Mouse (Mus musculus) kidney, embryonic 14.5 days (tissue): ENCODE results near the gene Olfr1441. TPM values are rescaled to one million over a fixed set of nuclear protein-coding genes. Genes with fewer than 3 reads are reported as not detected.

Experiments used
- ATAC-seq: fragments of 200-750 bp; cut with Nextera tagmentation; 2 replicates; pipeline ENCODE4 v1.8.0; 2017; ENCODE audit warnings: moderate number of reproducible peaks, mild to moderate bottlenecking, moderate TSS enrichment, moderate library complexity; ENCODE audit not compliant: low FRiP score, low TSS enrichment
- H3K27ac ChIP-seq: fragments of 300-500 bp; sonication (generic); 2 replicates; pipeline ENCODE4 v1.5.1; 2014; ENCODE audit warnings: low read depth, mild to moderate bottlenecking, low read length, moderate library complexity, mixed read lengths
- H3K27me3 ChIP-seq: fragments of 300-500 bp; sonication (generic); 2 replicates; pipeline ENCODE4 v1.6.1; 2014; ENCODE audit warnings: mild to moderate bottlenecking, low read length; ENCODE audit not compliant: control insufficient read depth, insufficient read depth
- H3K36me3 ChIP-seq: fragments of 300-500 bp; sonication (generic); 2 replicates; pipeline ENCODE4 v1.6.1; 2014; ENCODE audit warnings: low read length, mixed read lengths; ENCODE audit not compliant: control insufficient read depth, insufficient read depth
- H3K4me1 ChIP-seq: fragments of 300-500 bp; sonication (generic); 2 replicates; pipeline ENCODE4 v1.6.1; 2014; ENCODE audit warnings: low read length, mixed read lengths; ENCODE audit not compliant: control insufficient read depth, insufficient read depth
- H3K4me2 ChIP-seq: fragments of 300-500 bp; sonication (generic); replicated peaks from 2 replicates; pipeline ENCODE4 v1.6.1; 2014; ENCODE audit warnings: low read depth, mild to moderate bottlenecking, low read length
- H3K4me3 ChIP-seq: fragments of 300-500 bp; sonication (generic); 2 replicates; pipeline ENCODE4 v1.5.1; 2014; ENCODE audit warnings: mild to moderate bottlenecking, low read length
- H3K9ac ChIP-seq: fragments of 300-500 bp; sonication (generic); 2 replicates; pipeline ENCODE4 v1.6.1; 2014; ENCODE audit warnings: low read depth, mild to moderate bottlenecking, low read length, moderate library complexity
- H3K9me3 ChIP-seq: fragments of 300-500 bp; sonication (generic); 2 replicates; pipeline ENCODE4 v1.6.1; 2016; ENCODE audit warnings: low read length; ENCODE audit not compliant: control insufficient read depth
- WGBS: fragments of 180-500 bp; shearing (Covaris S2); extraction: QIAGEN DNeasy Blood & Tissue Kit; methylation state at CpG from one replicate; pipeline ENCODE4 v1.1.7; 2014; 5-methylcytosine and 5-hydroxymethylcytosine counted together
- polyA plus RNA-seq: library from polyadenylated mRNA; unstranded; fragments of >200 nt; fragmentation: Nextera tagmentation; extraction: Ambion mirVana; gene quantifications from 2 replicates; pipeline ENCODE4 v1.2.1, GENCODE M21; 2014

The Olfr1441 gene
- polyA plus RNA-seq, 1 experiment from 2014 or later = not detected

DNA sequence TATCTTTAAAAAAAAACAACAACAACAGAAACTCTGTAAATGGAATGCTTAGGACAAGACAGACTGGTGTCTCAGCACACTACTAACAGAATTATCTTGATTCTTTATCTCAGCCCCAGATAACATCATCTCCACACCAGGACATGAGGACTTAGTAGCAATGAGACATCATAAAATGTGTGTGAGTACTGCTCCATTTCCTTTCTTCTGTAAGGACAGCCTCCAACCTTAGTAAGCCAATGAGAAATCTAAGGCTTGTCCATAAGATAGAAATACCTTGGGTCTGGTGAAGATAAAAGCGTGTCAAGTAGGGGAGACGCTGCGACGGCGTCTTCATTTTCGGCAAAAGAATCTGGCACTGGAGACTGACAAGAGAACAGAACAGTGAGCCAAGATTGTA is 10.4 kb downstream of the Olfr1441 start, which contains the start of gene Pfpl:
Gene Pfpl (plus strand): TSS at position 301 of the 400 bp plus-strand sequence.
- H3K4me1 ChIP-seq = no peaks in the 10 kb centered on the region
- no peak within 1 kb of the TSS for H3K4me3 ChIP-seq
- H3K27ac ChIP-seq = no peak within 1 kb of the TSS
- H3K36me3 ChIP-seq = no peaks in the 10 kb centered on the region
- no peak within 1 kb of the TSS for H3K4me2 ChIP-seq
- no peaks in the 10 kb centered on the region for H3K27me3 ChIP-seq
- 94% methylated on average over 6 of the region's 6 CpGs for WGBS
- ATAC-seq = no peak
- H3K9ac ChIP-seq = no peak within 1 kb of the TSS
- H3K9me3 ChIP-seq = no peaks in the 10 kb centered on the region

DNA sequence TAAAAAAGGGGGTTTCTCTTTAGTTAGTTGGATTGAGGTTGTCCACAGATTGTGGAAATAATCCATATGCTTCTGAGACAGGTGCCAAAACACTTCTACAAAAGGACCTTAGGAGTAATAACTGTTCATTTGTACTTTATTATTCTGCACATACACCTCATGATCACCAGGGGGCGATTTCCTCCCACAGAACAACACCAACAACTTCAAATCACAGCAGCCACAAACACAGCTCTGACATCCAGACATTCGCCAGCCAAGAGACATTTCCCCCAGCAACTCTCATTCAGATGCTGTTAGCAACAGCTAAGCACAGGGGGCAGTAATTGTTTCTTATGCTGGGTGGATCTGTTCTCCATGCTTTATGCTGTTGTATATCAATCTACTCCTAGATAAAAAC is 15.8 kb downstream of the Olfr1441 start:
- Histone ChIP-seq H3K4me3 (no peak overlapping the region), H3K4me2 (no peak overlapping the region), H3K9ac (no peak overlapping the region), H3K27ac (no peak overlapping the region), H3K9me3 (no peaks in the 10 kb centered on the region), H3K36me3 (no peaks in the 10 kb centered on the region), H3K27me3 (no peaks in the 10 kb centered on the region), H3K4me1 (no peaks in the 10 kb centered on the region)
- WGBS = 5% methylated on average over 2 of the region's 2 CpGs
- ATAC-seq = 0 out of 2 replicates have a peak, but pooled peaks have one; percentile 46

DNA sequence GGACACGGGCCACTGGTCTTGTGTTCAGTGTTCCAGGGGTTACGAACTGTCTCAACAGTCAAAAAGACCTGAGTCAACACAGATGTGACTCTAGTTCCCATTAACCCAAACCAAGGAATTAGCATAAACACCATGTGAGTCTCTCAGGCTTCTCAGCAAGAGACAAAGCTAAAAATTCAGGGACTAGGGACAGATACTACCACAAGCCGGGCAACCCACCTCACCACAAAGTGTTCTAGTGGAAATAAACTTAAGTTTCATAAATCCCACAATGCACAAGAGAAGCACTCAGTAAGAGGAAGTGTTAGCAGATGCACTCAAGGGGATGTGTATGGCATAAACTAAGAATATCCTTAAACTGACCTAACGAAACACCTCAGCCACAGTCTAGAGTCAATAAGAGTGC is 17.8 kb downstream of the Olfr1441 start:
- Histone ChIP-seq H3K27me3 (no peaks in the 10 kb centered on the region), H3K36me3 (no peaks in the 10 kb centered on the region), H3K9me3 (no peaks in the 10 kb centered on the region), H3K9ac (no peak overlapping the region), H3K4me1 (no peaks in the 10 kb centered on the region), H3K4me3 (no peak overlapping the region), H3K4me2 (no peak overlapping the region), H3K27ac (no peak overlapping the region)
- WGBS = 83% methylated on average over 4 of the region's 4 CpGs
- no peak for ATAC-seq

DNA sequence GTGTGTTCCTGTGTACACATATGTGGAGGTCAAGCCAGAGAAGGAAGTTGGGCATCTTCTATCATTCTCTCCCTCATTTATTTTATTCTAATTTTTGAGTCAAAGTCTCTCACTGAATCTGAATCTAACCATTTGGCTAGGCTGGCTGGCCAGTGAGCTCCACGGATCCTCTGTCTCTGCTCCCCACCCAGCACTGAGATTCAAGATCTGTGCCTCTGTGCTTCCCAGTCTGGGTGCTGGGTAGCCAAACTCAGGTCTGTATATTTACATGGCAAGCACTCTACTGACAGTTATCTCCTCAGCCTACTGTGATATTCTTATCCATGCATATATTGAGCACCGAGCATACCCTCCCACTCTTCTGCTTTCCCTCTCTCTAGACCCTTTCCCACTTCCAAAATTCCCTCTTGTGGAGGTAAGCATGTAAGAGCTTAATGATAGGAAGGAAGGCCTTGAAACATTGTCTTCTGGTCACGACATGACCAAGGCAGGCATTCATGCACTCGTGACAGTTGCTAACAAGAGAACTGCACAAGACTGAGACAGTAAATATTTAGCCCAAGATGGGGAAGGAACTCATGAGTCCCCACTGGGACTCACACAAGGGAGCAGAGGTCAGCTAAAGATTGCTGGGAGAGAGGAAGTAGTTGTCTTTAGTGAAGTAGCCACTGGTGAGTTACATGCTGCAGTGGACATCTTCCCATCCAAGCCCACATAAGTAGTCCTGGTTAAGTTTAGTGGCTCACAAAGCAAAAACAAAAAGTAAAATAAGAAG is 18.7 kb downstream of the Olfr1441 start:
- no peak overlapping the region for H3K4me3 ChIP-seq
- ATAC-seq = no peak
- no peak overlapping the region for H3K9ac ChIP-seq
- H3K4me2 ChIP-seq = no peak overlapping the region
- H3K27me3 ChIP-seq = no peaks in the 10 kb centered on the region
- H3K27ac ChIP-seq = no peak overlapping the region
- H3K36me3 ChIP-seq = no peaks in the 10 kb centered on the region
- WGBS = 81% methylated on average over 4 of the region's 4 CpGs
- no peaks in the 10 kb centered on the region for H3K9me3 ChIP-seq
- no peaks in the 10 kb centered on the region for H3K4me1 ChIP-seq

DNA sequence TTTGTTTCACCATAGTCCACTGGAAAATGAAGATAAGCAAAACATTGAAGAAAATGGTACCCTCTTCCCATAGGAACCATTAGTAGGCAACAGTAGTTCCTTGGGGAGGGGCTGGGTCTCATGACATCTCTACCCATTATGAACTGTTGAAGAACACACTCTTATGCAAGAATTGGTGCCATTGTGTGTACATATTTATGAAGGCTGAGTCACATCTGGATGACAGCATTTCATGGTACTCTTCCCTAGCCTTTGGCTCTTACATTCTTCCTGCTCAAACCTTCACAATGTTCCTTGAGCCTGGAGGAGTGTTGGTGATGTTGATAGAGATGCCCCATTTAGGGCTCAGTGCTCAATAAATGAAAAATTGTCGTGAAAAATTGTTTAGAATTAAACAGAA is 22.3 kb downstream of the Olfr1441 start:
- Histone ChIP-seq H3K4me1 (no peaks in the 10 kb centered on the region), H3K4me2 (no peak overlapping the region), H3K27ac (no peak overlapping the region), H3K9ac (no peak overlapping the region), H3K4me3 (no peak overlapping the region), H3K36me3 (no peaks in the 10 kb centered on the region), H3K9me3 (no peaks in the 10 kb centered on the region), H3K27me3 (no peaks in the 10 kb centered on the region)
- ATAC-seq = no peak
- 42% methylated on average over 1 of the region's 1 CpGs for WGBS

DNA sequence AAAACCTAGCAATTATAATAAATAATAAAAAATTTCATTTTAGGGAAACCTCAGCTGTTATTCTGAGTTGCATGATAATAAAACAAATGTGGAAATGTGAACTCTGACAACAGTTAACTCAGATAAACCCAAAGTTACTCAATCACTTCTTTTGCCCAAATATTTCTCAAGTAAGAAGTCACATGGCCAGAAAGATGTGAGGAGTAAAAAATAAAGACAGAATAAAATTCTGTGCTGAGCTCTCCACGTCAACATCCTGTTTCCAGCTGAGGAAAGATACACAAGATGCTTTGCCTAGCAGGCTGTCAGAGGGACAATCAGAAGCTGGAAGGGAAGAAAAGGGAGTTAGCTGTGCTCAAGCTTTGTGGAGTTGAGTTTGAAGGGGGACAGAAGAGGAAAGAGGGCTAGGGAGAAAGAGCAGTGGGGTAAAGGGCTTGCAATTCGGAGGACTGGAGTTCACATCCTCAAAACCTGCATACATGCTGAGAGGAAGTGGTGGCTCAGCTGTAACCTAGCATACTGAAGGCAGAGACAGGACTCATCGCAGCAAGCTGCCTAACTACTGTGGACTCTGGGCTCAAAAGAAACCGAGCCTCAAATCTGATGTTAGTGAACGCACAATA is 23.0 kb downstream of the Olfr1441 start:
- no peaks in the 10 kb centered on the region for H3K4me1 ChIP-seq
- no peak overlapping the region for H3K9ac ChIP-seq
- H3K36me3 ChIP-seq = no peaks in the 10 kb centered on the region
- no peaks in the 10 kb centered on the region for H3K9me3 ChIP-seq
- H3K27me3 ChIP-seq = no peaks in the 10 kb centered on the region
- WGBS = 82% methylated on average over 5 of the region's 5 CpGs
- no peak for ATAC-seq
- H3K4me2 ChIP-seq = no peak overlapping the region
- no peak overlapping the region for H3K27ac ChIP-seq
- H3K4me3 ChIP-seq = no peak overlapping the region

DNA sequence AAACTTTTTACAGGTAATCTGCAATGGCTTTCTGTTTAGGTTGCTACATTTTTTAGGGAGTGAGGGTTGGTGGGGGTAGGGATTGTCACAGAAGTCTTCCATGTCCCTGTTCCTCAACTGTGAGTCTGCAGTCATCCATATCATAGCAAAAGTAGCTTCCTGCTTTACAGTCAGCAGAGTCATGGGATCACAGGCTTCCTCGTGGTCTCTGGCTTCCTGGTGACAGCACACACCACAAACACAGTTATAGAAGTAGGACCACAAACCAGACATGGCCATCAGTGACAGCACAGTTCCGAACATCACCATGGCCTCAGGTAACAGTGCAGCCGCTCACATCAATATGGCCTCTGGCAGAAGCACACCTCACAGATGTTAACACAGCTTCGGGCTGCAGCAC is 25.3 kb downstream of the Olfr1441 start:
- no peak for ATAC-seq
- Histone ChIP-seq H3K4me1 (no peaks in the 10 kb centered on the region), H3K9me3 (no peaks in the 10 kb centered on the region), H3K9ac (no peak overlapping the region), H3K27ac (no peak overlapping the region), H3K36me3 (no peaks in the 10 kb centered on the region), H3K4me2 (no peak overlapping the region), H3K4me3 (no peak overlapping the region), H3K27me3 (no peaks in the 10 kb centered on the region)
- 77% methylated on average over 4 of the region's 4 CpGs for WGBS

DNA sequence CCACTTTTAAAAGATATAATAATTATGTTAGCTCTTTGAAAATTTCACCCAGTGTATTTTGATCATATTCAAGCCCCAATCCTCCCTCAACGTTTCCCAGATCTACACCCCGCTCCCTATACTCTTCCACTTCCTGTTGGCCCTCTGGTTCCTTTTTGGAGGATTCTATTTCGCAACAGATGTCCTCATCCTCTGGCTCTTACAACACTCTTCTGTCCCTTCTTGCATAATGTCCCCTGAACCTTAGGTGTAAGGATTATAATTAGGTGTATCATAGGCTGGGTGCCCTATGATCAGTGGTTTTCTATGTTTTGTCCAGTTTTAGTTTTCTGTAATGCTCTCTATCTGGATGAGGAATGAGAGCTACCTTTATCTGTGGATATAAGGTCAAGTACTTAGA is 27.8 kb downstream of the Olfr1441 start:
- Histone ChIP-seq H3K4me1 (no peaks in the 10 kb centered on the region), H3K9me3 (no peaks in the 10 kb centered on the region), H3K36me3 (no peaks in the 10 kb centered on the region), H3K4me3 (no peak overlapping the region), H3K9ac (no peak overlapping the region), H3K27me3 (no peaks in the 10 kb centered on the region), H3K27ac (no peak overlapping the region), H3K4me2 (no peak overlapping the region)
- no peak for ATAC-seq
- 79% methylated on average over 3 of the region's 3 CpGs for WGBS

DNA sequence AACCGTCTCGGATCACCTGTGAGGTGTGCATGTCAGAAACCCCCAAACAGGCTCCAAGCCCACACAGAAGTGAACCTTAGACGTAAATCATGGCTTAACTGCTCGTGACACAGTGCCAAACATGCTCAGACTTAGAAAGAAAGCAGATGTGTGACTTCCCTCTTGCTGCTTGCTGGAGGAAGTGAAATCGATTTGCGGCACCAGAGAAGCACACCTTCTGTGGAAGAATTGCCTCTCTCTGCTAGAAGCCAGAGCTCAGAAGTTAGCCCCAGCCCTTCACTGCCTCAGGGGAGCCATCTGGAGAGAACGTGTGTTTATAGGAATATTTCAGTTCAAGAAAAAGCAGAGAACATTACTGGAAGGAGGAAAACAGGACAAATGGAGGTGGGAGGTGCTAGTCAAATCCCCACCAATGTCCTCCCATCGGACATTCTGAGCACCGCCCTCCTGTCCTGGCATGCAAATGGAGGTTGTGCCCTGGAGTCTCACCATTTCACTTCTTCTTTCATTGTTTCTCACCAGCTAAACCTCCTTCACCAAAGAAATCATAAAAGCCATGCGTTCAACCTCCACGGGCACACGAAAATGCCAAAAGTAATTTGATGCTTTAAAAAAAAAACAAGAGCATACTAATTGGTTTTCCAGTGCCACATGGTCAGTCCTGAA is 40.3 kb downstream of the Olfr1441 start:
- Histone ChIP-seq H3K36me3 (no peaks in the 10 kb centered on the region), H3K4me3 (no peak overlapping the region), H3K27ac (no peak overlapping the region), H3K4me2 (peak overlapping the region; percentile 25; the same call in 1 of the 2 replicates), H3K9me3 (no peaks in the 10 kb centered on the region), H3K4me1 (no peaks in the 10 kb centered on the region), H3K27me3 (no peaks in the 10 kb centered on the region), H3K9ac (no peak overlapping the region; the same call in 1 of the 2 replicates)
- ATAC-seq = 0 out of 2 replicates have a peak, but pooled peaks have one; percentile 49
- WGBS = 54% methylated on average over 12 of the region's 12 CpGs
